Mouse (Mus musculus): Measurements from ENCODE around the gene Tmem263.

Gene Tmem263

GRCm38 (mm10) chr10:85102247-85103084 lies at the start of gene Tmem263, which contains the start of gene Fhl4:
TSS of gene Tmem263 (plus strand) at chr10:85102627.
TSS of gene Fhl4 (minus strand) at chr10:85102495.
- peak; percentile 61 to 62 for DNase-seq (ENCODE audit: low read depth in 2 of 2, low spot score in 2 of 2)

- no peak for DNase-seq (ENCODE audit: low read depth in 2 of 2, low spot score in 2 of 2)
Observed at GRCm38 (mm10) chr10:85054876-85055275, 47.6 kb upstream of the Tmem263 start.

- no peak for DNase-seq (ENCODE audit: low read depth in 2 of 2, low spot score in 2 of 2)
Observed at GRCm38 (mm10) chr10:85071605-85072152, 30.7 kb upstream of the Tmem263 start.

GRCm38 (mm10) chr10:85101841-85102240 lies 586 bp upstream of the Tmem263 start:
- DNase-seq (ENCODE audit: low read depth in 2 of 2, low spot score in 2 of 2), result no peak

GRCm38 (mm10) chr10:85103085-85103885 lies 858 bp downstream of the Tmem263 start:
- peak; percentile 5 to 9 for DNase-seq (ENCODE audit: low read depth in 2 of 2, low spot score in 2 of 2)

GRCm38 (mm10) chr10:85114409-85114808 lies 12.0 kb downstream of the Tmem263 start:
- no peak for DNase-seq (ENCODE audit: low read depth in 2 of 2, low spot score in 2 of 2)

- DNase-seq (ENCODE audit: low read depth in 2 of 2, low spot score in 2 of 2), result no peak
Observed at GRCm38 (mm10) chr10:85125184-85125583, 22.8 kb downstream of the Tmem263 start.

GRCm38 (mm10) chr10:85127395-85128287 lies 25.2 kb downstream of the Tmem263 start, which contains the start of gene Mterf2:
TSS of gene Mterf2 (minus strand) at chr10:85128027.
- DNase-seq (ENCODE audit: low read depth in 2 of 2, low spot score in 2 of 2), result peak; percentile 83 to 89

- DNase-seq (ENCODE audit: low read depth in 2 of 2, low spot score in 2 of 2), result peak; percentile 6 to 17
Observed at GRCm38 (mm10) chr10:85128453-85128852, 26.0 kb downstream of the Tmem263 start.

- no peak for DNase-seq (ENCODE audit: low read depth in 2 of 2, low spot score in 2 of 2)
Observed at GRCm38 (mm10) chr10:85136573-85136972, 34.1 kb downstream of the Tmem263 start.

GRCm38 (mm10) chr10:85141465-85141864 lies 39.0 kb downstream of the Tmem263 start:
- DNase-seq (ENCODE audit: low read depth in 2 of 2, low spot score in 2 of 2), result no peak

GRCm38 (mm10) chr10:85146282-85146681 lies 43.9 kb downstream of the Tmem263 start:
- DNase-seq (ENCODE audit: low read depth in 2 of 2, low spot score in 2 of 2), result no peak

GRCm38 (mm10) chr10:85149226-85149625 lies 46.8 kb downstream of the Tmem263 start:
- DNase-seq (ENCODE audit: low read depth in 2 of 2, low spot score in 2 of 2), result no peak

GRCm38 (mm10) chr10:85154195-85154594 lies 51.8 kb downstream of the Tmem263 start:
- DNase-seq (ENCODE audit: low read depth in 2 of 2, low spot score in 2 of 2), result peak; percentile 20 to 63

- no peak for DNase-seq (ENCODE audit: low read depth in 2 of 2, low spot score in 2 of 2)
Observed at GRCm38 (mm10) chr10:85157451-85157850, 55.0 kb downstream of the Tmem263 start.

GRCm38 (mm10) chr10:85159989-85160619 lies 57.7 kb downstream of the Tmem263 start:
- DNase-seq (ENCODE audit: low read depth in 2 of 2, low spot score in 2 of 2), result no peak

GRCm38 (mm10) chr10:85161745-85162351 lies 59.4 kb downstream of the Tmem263 start:
- DNase-seq (ENCODE audit: low read depth in 2 of 2, low spot score in 2 of 2), result no peak

GRCm38 (mm10) chr10:85164791-85165190 lies 62.4 kb downstream of the Tmem263 start:
- DNase-seq (ENCODE audit: low read depth in 2 of 2, low spot score in 2 of 2), result no peak

- DNase-seq (ENCODE audit: low read depth in 2 of 2, low spot score in 2 of 2), result no peak
Observed at GRCm38 (mm10) chr10:85165306-85165705, 62.9 kb downstream of the Tmem263 start.

Data from CD8-positive naive resting alpha-beta T cell, adult 2 months (primary cell).